Mouse (Mus musculus) skeletal muscle tissue, adult 2 months (tissue): ENCODE data around the gene Ninl.
A peak's percentile ranks its signal among the peaks of the same experiment; 100 is the strongest.
"Not testable (repeated sequence)": the region's sequence is repeated elsewhere in the genome, so short reads cannot be mapped to it uniquely, and the experiment has no call there.

ENCODE experiments used
- DNase-seq: peaks from one replicate; pipeline ENCODE4 v3.0.0-alpha.2; 2012; ENCODE audit warnings: low read depth, low spot score

Gene Ninl

GRCm38 (mm10) chr2:150950056-150950455 is 89.1 kb downstream of the Ninl start:
- no peak for DNase-seq

- DNase-seq, result no peak
These were observed 89.5 kb downstream of the Ninl start for GRCm38 (mm10) chr2:150949652-150950051.

- DNase-seq, result no peak
These were observed 90.4 kb downstream of the Ninl start for GRCm38 (mm10) chr2:150948786-150949185.

- not testable (repeated sequence) for DNase-seq
These were observed 91.1 kb downstream of the Ninl start for GRCm38 (mm10) chr2:150947880-150948611.

- not testable (repeated sequence) for DNase-seq
These were observed 91.8 kb downstream of the Ninl start for GRCm38 (mm10) chr2:150947341-150947740.

- no peak for DNase-seq
These were observed 95.2 kb downstream of the Ninl start for GRCm38 (mm10) chr2:150944017-150944416.

- no peak for DNase-seq
These were observed 104.5 kb downstream of the Ninl start for GRCm38 (mm10) chr2:150934659-150935058.

GRCm38 (mm10) chr2:150933482-150933881 is 105.7 kb downstream of the Ninl start:
- no peak for DNase-seq

GRCm38 (mm10) chr2:150930806-150931205 is 108.4 kb downstream of the Ninl start:
- no peak for DNase-seq

- DNase-seq, result no peak
These were observed 110.0 kb downstream of the Ninl start for GRCm38 (mm10) chr2:150929156-150929555.

GRCm38 (mm10) chr2:150927038-150927720 is 112.0 kb downstream of the Ninl start:
- DNase-seq, result no peak

GRCm38 (mm10) chr2:150923505-150923904 is 115.7 kb downstream of the Ninl start:
- DNase-seq, result no peak

- no peak for DNase-seq
These were observed 116.2 kb downstream of the Ninl start for GRCm38 (mm10) chr2:150923026-150923425.

- DNase-seq, result no peak
These were observed 117.0 kb downstream of the Ninl start for GRCm38 (mm10) chr2:150922165-150922564.

- peak; percentile 25 for DNase-seq
These were observed 117.5 kb downstream of the Ninl start for GRCm38 (mm10) chr2:150921697-150922096.

- no peak for DNase-seq
These were observed 118.6 kb downstream of the Ninl start for GRCm38 (mm10) chr2:150920543-150920942.

- DNase-seq, result no peak
These were observed 120.5 kb downstream of the Ninl start for GRCm38 (mm10) chr2:150918720-150919119.

- DNase-seq, result no peak
These were observed 123.4 kb downstream of the Ninl start for GRCm38 (mm10) chr2:150915786-150916185.

GRCm38 (mm10) chr2:150914781-150915515 is 124.2 kb downstream of the Ninl start:
- DNase-seq, result no peak

GRCm38 (mm10) chr2:150910295-150910881 is 128.8 kb downstream of the Ninl start:
- DNase-seq, result no peak

GRCm38 (mm10) chr2:150909429-150910039 is 129.6 kb downstream of the Ninl start:
- peak; percentile 94 for DNase-seq

- not testable (repeated sequence) for DNase-seq
These were observed 130.3 kb downstream of the Ninl start for GRCm38 (mm10) chr2:150908881-150909280.
